Mouse (Mus musculus) telencephalon, adult 2 months (tissue): ENCODE measurements at regions not wholly inside any gene's neighbourhood (a gene's known extent, or its start where the extent isn't known, plus 50 kb on each side); places are given as distances from the start of the nearest gene placed in this dataset.

ENCODE experiments used
- DNase-seq: peaks from one replicate; pipeline ENCODE4 v3.0.0-alpha.2; 2011; ENCODE audit warnings: low read depth, low spot score

- no peak for DNase-seq
Observed at GRCm38 (mm10) chrX:97748251-97749016, 371.4 kb upstream of the Eda2r start.

- no peak for DNase-seq
Observed at GRCm38 (mm10) chrX:97744356-97744755, 367.3 kb upstream of the Eda2r start.

GRCm38 (mm10) chrX:97724537-97724936, 347.5 kb upstream of the Eda2r start:
- DNase-seq: no peak

- DNase-seq: no peak
Observed at GRCm38 (mm10) chrX:97707851-97708250, 330.8 kb upstream of the Eda2r start.

GRCm38 (mm10) chrX:97658726-97659125, 281.7 kb upstream of the Eda2r start:
- DNase-seq: no peak

- DNase-seq: peak; percentile 16
Observed at GRCm38 (mm10) chrX:97651601-97652290, 274.7 kb upstream of the Eda2r start.
